Mouse (Mus musculus) bone marrow, adult 2 months (tissue): ENCODE measurements at regions not wholly inside any gene's neighbourhood (a gene's known extent, or its start where the extent isn't known, plus 50 kb on each side); places are given as distances from the start of the nearest gene placed in this dataset.

Experiments used
- CTCF ChIP-seq: fragments of 200-500 bp; IDR thresholded peaks from 2 replicates; pipeline ENCODE4 v1.5.1; 2011; ENCODE audit warnings: low read length, control low read depth; ENCODE audit not compliant: control insufficient read depth, insufficient read depth
- POLR2A ChIP-seq: fragments of 200-500 bp; IDR thresholded peaks from 2 replicates; pipeline ENCODE4 v1.6.1; 2011; ENCODE audit warnings: low read depth, mild to moderate bottlenecking, control low read depth, low read length, borderline replicate concordance; ENCODE audit not compliant: control insufficient read depth

DNA sequence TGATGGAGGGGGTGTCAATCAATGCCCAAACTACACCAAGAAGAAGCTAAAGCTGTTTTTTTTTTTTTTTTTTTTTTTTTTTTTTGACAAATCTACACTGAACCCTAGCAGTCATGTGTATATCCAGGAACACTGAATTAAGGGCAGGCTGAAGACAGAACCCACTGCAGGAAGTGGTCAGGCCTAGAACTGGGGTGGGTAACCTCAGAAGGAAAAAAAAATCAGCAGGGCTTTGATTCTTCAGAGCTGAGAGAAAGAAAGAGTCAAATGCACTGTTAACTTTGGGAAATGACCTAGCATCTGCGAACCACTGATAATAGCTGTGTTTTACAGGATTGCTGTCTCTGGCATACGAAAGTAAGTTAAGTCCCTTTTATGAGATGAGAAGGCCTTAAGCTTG lies 78.3 kb upstream of the Mast4 start:
- TF ChIP-seq CTCF, result no peak
- TF ChIP-seq POLR2A, result no peak
